Mouse (Mus musculus): ENCODE data around the gene Tgfb2.

Gene Tgfb2

DNA sequence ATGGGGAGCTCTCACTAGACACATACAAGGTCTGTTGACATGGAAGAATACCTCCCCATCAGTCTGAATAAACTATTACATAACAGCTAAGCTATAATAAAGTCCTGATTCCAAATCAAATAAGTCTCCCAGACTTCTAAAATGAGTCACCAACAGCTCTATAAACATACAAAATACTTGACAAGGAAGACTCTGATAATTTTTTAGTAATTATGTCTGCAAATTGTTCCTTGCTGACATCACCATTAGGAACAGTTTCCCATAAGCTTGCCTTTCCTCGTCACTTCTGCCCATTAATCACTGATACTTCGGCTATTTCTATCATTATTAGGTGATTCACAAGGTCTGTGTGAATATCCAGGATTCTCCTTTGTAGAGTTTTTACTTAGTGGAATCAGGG lies 124.1 kb downstream of the Tgfb2 start:
- DNase-seq (ENCODE audit: low spot score), result no peak

DNA sequence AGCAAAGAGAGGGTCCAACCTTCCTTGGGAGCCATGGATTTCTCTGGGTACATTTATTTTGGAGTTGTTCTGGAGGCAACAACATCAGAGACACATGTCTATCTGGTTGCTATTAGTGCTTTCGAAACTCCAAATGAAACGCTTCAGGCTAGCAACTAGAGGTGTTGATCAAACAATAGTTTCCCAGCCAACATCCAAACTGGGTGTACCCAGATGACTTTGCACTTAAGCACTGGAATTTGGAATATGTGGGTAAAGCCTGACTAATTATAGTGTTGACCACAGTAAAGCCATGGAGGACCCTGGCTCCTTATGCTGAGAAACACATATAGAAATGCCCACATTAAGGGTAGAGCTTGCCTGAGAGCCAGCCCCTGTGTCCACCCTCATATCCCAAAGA lies 124.7 kb downstream of the Tgfb2 start:
- no peak for DNase-seq (ENCODE audit: low spot score)

DNA sequence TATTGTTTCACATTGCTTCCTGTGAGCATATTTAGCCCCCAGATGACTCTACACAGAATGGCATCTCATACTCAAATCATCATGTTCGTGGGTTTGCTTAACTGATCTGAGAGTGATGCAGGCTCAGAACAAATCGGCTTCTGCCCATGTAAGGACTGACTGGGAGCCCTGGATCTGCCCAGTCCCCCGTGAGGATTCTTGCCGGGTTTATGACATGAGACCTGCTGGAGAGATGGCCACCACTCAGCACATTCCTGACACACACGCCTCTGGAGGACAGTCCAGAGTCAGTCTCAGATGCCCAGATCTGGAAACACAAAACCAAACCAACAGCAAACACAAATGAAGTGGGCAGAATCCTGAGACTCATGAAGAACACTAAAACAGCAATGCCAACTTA lies 128.5 kb downstream of the Tgfb2 start:
- no peak for DNase-seq (ENCODE audit: low spot score)

DNA sequence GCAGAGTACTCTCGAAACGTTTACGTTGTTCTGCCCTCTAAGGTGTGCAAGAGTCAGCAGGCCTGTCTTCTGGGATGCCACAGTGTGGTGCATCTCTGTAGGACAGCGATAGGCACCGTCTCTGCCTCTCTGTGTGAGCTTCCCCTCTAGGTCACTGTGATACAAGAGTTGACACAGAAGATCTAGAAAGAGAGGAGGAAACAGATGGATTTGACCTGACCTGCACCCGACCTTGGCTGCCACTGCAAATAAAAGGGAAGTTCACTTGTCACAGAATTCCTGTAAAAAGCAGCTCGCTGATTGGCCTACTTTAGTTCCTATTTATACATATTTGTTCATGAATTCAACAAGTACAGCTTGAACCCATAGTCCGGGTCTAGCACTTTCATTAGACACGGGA lies 130.2 kb downstream of the Tgfb2 start:
- DNase-seq (ENCODE audit: low spot score), result no peak

DNA sequence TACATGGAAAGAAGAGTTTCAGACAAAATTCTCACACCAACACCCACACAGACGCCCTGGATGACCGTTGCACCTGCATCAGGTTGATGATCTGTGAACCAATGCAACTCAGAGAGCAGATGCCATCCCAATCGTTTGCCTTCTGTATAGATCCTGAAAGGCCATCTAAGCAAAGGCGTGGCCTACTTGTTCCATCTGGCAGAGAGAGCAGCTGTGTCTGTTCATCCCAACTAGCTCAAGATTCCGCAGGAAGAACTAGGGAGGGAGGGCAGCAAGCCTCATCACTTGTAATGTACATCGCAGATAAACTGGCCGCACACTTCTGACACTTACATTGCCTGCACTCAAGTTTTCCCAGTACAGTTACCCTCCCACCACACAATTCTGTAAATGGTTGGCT lies 130.7 kb downstream of the Tgfb2 start:
- no peak for DNase-seq (ENCODE audit: low spot score)

All from testis, postnatal 14 days (tissue).